ENCODE assay signal across 22 mouse cellular contexts in genomic region chr7:122467831-122468230, GRCm38 (mm10).
"Had no signal": no experiment of that assay in that cellular context is flagged by ENCODE, and none has a peak within 500 bp of the region (broad histone marks: within the 10 kb centered on the region; RNA-seq: fewer than 3 reads in every experiment).

No protein-coding gene starts in this region.

- H3K4me1 ChIP-seq: limb, embryonic 10.5 days; limb, embryonic 13.5 days; liver, embryonic 12.5 days; liver, embryonic 15.5 days; midbrain, embryonic 13.5 days; neural tube, embryonic 12.5 days; neural tube, embryonic 15.5 days had no signal

- H3K36me3 ChIP-seq: limb, embryonic 10.5 days; limb, embryonic 13.5 days; liver, embryonic 12.5 days; liver, embryonic 15.5 days; lung, embryonic 15.5 days; midbrain, embryonic 10.5 days; midbrain, embryonic 13.5 days; neural tube, embryonic 12.5 days; neural tube, embryonic 15.5 days had no signal

- DNase-seq: kidney, adult 2 months; kidney, postnatal 25 days; layer of hippocampus, adult 9-11 months; liver; lung, adult 18-20 months; lung, postnatal 10 days; lung, postnatal 36 days; thymus, adult 18-20 months; thymus, postnatal 36 days had no signal

- H3K9ac ChIP-seq: limb, embryonic 13.5 days; liver, embryonic 12.5 days; liver, embryonic 15.5 days; lung, embryonic 15.5 days; midbrain, embryonic 13.5 days; neural tube, embryonic 12.5 days; neural tube, embryonic 15.5 days had no signal

- H3K9me3 ChIP-seq: limb, embryonic 10.5 days; limb, embryonic 13.5 days; liver, embryonic 12.5 days; liver, embryonic 15.5 days; lung, embryonic 15.5 days; megakaryocyte, embryonic 14.5 days; midbrain, embryonic 10.5 days; midbrain, embryonic 13.5 days; neural tube, embryonic 12.5 days; neural tube, embryonic 15.5 days had no signal

- H3K27ac ChIP-seq: kidney, postnatal 0 days; layer of hippocampus, adult 2 months; limb, embryonic 10.5 days; limb, embryonic 13.5 days; liver, embryonic 12.5 days; liver, embryonic 15.5 days; lung, embryonic 15.5 days; midbrain, embryonic 10.5 days; midbrain, embryonic 13.5 days; neural tube, embryonic 12.5 days; neural tube, embryonic 15.5 days; stomach, postnatal 0 days had no signal

- H3K27me3 ChIP-seq: liver, embryonic 12.5 days; liver, embryonic 15.5 days; lung, embryonic 15.5 days; midbrain, embryonic 13.5 days; neural tube, embryonic 12.5 days had no signal

- H3K4me2 ChIP-seq: limb, embryonic 13.5 days; liver, embryonic 12.5 days; liver, embryonic 15.5 days; lung, embryonic 15.5 days; midbrain, embryonic 13.5 days; neural tube, embryonic 12.5 days; neural tube, embryonic 15.5 days had no signal

- H3K4me3 ChIP-seq: layer of hippocampus, adult 2 months; limb, embryonic 10.5 days; limb, embryonic 13.5 days; liver, embryonic 12.5 days; liver, embryonic 15.5 days; lung, embryonic 15.5 days; megakaryocyte, embryonic 14.5 days; midbrain, embryonic 10.5 days; midbrain, embryonic 13.5 days; neural tube, embryonic 12.5 days; neural tube, embryonic 15.5 days had no signal

- ATAC-seq: liver, embryonic 12.5 days; midbrain, embryonic 13.5 days had no signal
